Mouse (Mus musculus): ENCODE data around the gene Zc3hav1.

DNA sequence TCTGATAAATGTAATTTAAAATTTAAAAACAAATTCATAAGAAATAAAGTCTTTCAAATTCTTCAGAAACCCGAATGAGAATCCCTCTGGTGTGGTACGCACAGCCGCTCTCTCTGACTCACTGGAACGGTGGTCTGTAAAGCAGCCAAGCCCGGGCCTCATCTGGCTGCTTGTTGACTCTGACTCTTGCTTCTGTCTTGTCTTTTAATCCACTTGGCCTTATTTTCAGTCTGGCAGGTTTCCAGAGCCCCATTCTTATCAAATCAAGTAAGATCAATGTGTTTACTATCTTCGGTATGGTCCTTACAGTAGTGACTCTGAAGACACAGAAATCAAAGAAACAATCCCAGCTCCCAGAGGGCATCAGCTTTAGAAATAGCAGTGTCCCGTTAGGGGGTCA lies 1.5 kb upstream of the Zc3hav1 start:
- TF ChIP-seq CTCF (IDR thresholded peaks at IDR 0.05; ENCODE audit: extremely low read depth, insufficient read depth, low read length) (no peak), POLR2A (IDR thresholded peaks at IDR 0.05; ENCODE audit: extremely low read depth, insufficient read depth, low read length) (no peak)
